Mouse (Mus musculus): ENCODE measurements at regions not wholly inside any gene's neighbourhood (a gene's known extent, or its start where the extent isn't known, plus 50 kb on each side); places are given as distances from the start of the nearest gene placed in this dataset.

DNA sequence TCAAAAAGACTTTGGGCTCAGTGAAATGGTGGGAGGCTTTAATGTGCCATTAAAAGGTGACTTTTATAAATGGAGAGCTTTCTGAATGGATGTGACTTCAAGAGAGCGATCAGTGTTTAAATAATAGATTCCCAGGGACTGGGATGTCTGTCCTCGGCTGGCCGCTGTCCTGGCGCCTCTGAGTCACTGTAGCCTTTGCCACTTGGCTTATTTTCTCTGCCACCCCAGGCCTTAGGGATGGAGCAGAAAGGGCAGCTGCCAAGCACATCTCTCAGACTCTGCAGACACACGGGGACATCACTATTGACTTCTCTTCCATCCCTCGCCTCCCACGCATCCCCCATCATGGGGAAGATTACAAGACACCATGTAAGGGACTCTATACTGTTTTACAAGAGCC lies 355.3 kb upstream of the Tbx3 start:
- H3K4me3 ChIP-seq (ENCODE audit: control insufficient read depth in 1 of 2, insufficient read depth in 1 of 2, low read depth in 2 of 2, low read length in 2 of 2), result no peak overlapping the region
- TF ChIP-seq UBTF (IDR thresholded peaks at IDR 0.05; ENCODE audit: borderline replicate concordance, insufficient read depth, low read depth, low read length) (no peak), RCOR1 (IDR thresholded peaks at IDR 0.05; ENCODE audit: low read depth, low read length) (no peak), BHLHE40 (IDR thresholded peaks at IDR 0.05; ENCODE audit: borderline replicate concordance, low read depth, low read length) (no peak), ETS1 (IDR thresholded peaks at IDR 0.05; ENCODE audit: low read depth, low read length) (no peak), HCFC1 (IDR thresholded peaks at IDR 0.05; ENCODE audit: low read depth, low read length) (no peak), JUND (IDR thresholded peaks at IDR 0.05; ENCODE audit: low read depth, low read length) (no peak)
- H3K9me3 ChIP-seq (replicated peaks; ENCODE audit: insufficient read depth, low read length), result no peaks in the 10 kb centered on the region
- H3K27me3 ChIP-seq (ENCODE audit: control insufficient read depth in 1 of 2, insufficient read depth in 2 of 2, low read length in 2 of 2), result no peaks in the 10 kb centered on the region
- H3K36me3 ChIP-seq (ENCODE audit: control insufficient read depth in 1 of 2, insufficient read depth in 2 of 2, low read length in 2 of 2), result no peaks in the 10 kb centered on the region
- no peak overlapping the region for H3K9ac ChIP-seq (ENCODE audit: control insufficient read depth, low read depth, low read length, poor library complexity, severe bottlenecking)
- no peak for DNase-seq (ENCODE audit: low read depth, low spot score)
- no peaks in the 10 kb centered on the region for H3K79me2 ChIP-seq (ENCODE audit: control insufficient read depth, insufficient read depth, low read length, poor library complexity)
- no peaks in the 10 kb centered on the region for H3K4me1 ChIP-seq (ENCODE audit: control insufficient read depth in 1 of 2, insufficient read depth in 2 of 2, low read length in 2 of 2)
- no peak overlapping the region for H3K27ac ChIP-seq (ENCODE audit: control insufficient read depth, low read depth, low read length)

DNA sequence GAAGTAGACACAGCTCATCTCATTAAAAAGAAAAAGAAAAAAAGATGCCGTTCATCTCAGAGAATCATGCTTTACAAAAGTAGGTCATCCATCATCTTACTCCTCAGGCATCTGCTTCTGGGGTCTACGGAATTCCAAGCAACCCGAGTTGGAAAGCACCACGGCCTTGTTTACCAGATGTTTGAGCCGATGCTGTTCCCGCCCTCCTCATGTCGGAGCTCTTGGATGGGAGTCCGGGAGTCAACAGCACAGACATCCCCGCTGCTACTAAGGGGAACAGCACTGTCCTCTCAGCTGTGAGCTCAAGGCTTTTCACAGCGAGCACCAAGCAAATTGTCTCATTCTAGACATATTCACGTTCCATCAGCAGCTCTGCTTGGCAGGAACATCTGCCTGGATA lies 352.9 kb upstream of the Tbx3 start:
- Histone ChIP-seq H3K27ac (ENCODE audit: control insufficient read depth, low read depth, low read length) (no peak overlapping the region), H3K36me3 (ENCODE audit: control insufficient read depth in 1 of 2, insufficient read depth in 2 of 2, low read length in 2 of 2) (no peaks in the 10 kb centered on the region), H3K27me3 (ENCODE audit: control insufficient read depth in 1 of 2, insufficient read depth in 2 of 2, low read length in 2 of 2) (no peaks in the 10 kb centered on the region), H3K4me3 (ENCODE audit: control insufficient read depth in 1 of 2, insufficient read depth in 1 of 2, low read depth in 2 of 2, low read length in 2 of 2) (no peak overlapping the region), H3K9ac (ENCODE audit: control insufficient read depth, low read depth, low read length, poor library complexity, severe bottlenecking) (no peak overlapping the region), H3K4me1 (ENCODE audit: control insufficient read depth in 1 of 2, insufficient read depth in 2 of 2, low read length in 2 of 2) (no peaks in the 10 kb centered on the region), H3K9me3 (replicated peaks; ENCODE audit: insufficient read depth, low read length) (no peaks in the 10 kb centered on the region), H3K79me2 (ENCODE audit: control insufficient read depth, insufficient read depth, low read length, poor library complexity) (no peaks in the 10 kb centered on the region)
- no peak for TF ChIP-seq KAT2A (conservative IDR thresholded peaks at IDR 0.05; ENCODE audit: low read depth, low read length)
- TF ChIP-seq MYC (IDR thresholded peaks at IDR 0.05; ENCODE audit: low read depth, low read length), result no peak
- no peak for TF ChIP-seq GABPA (IDR thresholded peaks at IDR 0.05; ENCODE audit: low read depth, low read length)
- no peak for TF ChIP-seq JUND (IDR thresholded peaks at IDR 0.05; ENCODE audit: low read depth, low read length)
- TF ChIP-seq CHD1 (IDR thresholded peaks at IDR 0.05; ENCODE audit: low read depth, low read length), result no peak
- TF ChIP-seq SIN3A (IDR thresholded peaks at IDR 0.05; ENCODE audit: low read length), result no peak
- no peak for DNase-seq (ENCODE audit: low read depth, low spot score)

DNA sequence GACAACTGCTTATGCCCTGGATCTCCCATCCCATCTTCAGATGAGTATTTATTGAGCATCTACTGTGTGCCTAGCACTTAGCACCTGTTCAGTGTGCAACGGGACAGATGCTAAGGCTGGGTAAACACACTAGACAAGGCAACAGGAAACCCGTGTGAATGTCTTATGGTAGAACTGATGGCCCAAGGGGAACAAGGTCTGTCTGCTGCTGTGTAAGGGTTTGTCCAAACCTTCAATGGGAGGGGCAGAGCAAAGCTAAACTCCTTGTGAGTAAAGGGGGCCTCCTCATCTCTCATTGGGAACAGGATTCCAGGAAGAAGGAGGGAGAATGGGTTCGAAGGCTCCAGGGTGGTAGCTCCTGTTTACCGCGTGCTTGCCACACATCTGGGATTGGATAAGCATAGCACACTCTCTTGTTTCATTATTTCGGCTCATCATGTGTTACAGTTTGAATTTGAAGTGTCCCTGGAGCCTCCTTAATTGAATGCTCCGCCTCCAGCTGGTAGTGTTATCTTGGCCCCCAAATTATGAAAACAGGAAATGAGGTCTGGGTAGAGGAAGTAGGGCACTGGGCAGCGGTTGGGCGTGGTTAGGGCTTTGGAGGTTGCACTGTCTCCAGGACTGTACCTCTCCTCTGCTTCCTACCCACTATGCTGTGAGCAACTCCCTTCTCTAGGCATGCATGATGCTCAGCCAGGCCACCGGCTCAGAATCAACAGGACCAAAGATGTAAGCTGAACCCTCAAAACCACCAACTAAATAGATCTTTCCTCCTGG lies 348.9 kb upstream of the Tbx3 start:
- H3K4me1 ChIP-seq (ENCODE audit: control insufficient read depth in 1 of 2, insufficient read depth in 2 of 2, low read length in 2 of 2), result no peaks in the 10 kb centered on the region
- no peak for DNase-seq (ENCODE audit: low read depth, low spot score)
- no peaks in the 10 kb centered on the region for H3K27me3 ChIP-seq (ENCODE audit: control insufficient read depth in 1 of 2, insufficient read depth in 2 of 2, low read length in 2 of 2)
- no peak overlapping the region for H3K27ac ChIP-seq (ENCODE audit: control insufficient read depth, low read depth, low read length)
- TF ChIP-seq ZNF384 (IDR thresholded peaks at IDR 0.05; ENCODE audit: low read depth, low read length) (no peak), BHLHE40 (IDR thresholded peaks at IDR 0.05; ENCODE audit: borderline replicate concordance, low read depth, low read length) (no peak), MEF2A (IDR thresholded peaks at IDR 0.05; ENCODE audit: extremely low read depth, insufficient replicate concordance, low read depth, low read length, poor library complexity, severe bottlenecking) (no peak), NELFE (IDR thresholded peaks at IDR 0.05; ENCODE audit: low read depth, low read length) (no peak), TBP (IDR thresholded peaks at IDR 0.05; ENCODE audit: low read depth, low read length) (no peak), POLR2A (IDR thresholded peaks at IDR 0.05; ENCODE audit: control insufficient read depth in 1 of 2, insufficient read depth in 1 of 2, low read depth in 1 of 2, low read length in 2 of 2, poor library complexity in 1 of 2) (no peak), GABPA (IDR thresholded peaks at IDR 0.05; ENCODE audit: low read depth, low read length) (no peak)
- no peaks in the 10 kb centered on the region for H3K79me2 ChIP-seq (ENCODE audit: control insufficient read depth, insufficient read depth, low read length, poor library complexity)
- no peak overlapping the region for H3K9ac ChIP-seq (ENCODE audit: control insufficient read depth, low read depth, low read length, poor library complexity, severe bottlenecking)
- H3K4me3 ChIP-seq (ENCODE audit: control insufficient read depth in 1 of 2, insufficient read depth in 1 of 2, low read depth in 2 of 2, low read length in 2 of 2), result no peak overlapping the region
- no peaks in the 10 kb centered on the region for H3K36me3 ChIP-seq (ENCODE audit: control insufficient read depth in 1 of 2, insufficient read depth in 2 of 2, low read length in 2 of 2)
- H3K9me3 ChIP-seq (replicated peaks; ENCODE audit: insufficient read depth, low read length), result no peaks in the 10 kb centered on the region
